Mouse (Mus musculus) heart, adult 9 months (tissue): ENCODE measurements around the gene Olfr108.
A peak's percentile ranks its signal among the peaks of the same experiment; 100 is the strongest.

Experiments used
- DNase-seq, 2 experiments: peaks; one replicate each; pipeline ENCODE4 v3.0.0; 2022; ENCODE audit warnings: low spot score in 2 of 2

Gene Olfr108

DNA sequence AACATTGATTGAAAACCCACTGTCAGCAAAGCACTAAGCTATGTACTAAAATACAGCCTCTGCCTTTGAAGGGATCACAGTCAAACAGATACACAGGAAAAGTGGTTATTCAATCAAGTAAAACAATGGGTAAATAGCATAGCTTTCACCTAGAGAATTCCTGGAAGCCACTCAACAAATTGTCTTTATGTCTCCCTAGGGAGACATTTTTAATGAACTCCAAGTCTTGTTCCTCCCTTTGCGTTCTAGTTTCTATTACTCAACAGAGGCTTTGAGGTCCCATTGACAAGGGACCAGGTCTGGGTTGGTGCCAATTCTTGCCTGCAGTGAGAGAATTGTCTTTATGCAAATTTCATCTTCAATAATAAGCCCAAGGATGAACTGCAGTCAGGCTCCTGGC, at the start of gene Olfr108:
Gene Olfr108, plus strand, starts transcription at position 301 of the 400 bp plus-strand sequence.
- DNase-seq = no peak

DNA sequence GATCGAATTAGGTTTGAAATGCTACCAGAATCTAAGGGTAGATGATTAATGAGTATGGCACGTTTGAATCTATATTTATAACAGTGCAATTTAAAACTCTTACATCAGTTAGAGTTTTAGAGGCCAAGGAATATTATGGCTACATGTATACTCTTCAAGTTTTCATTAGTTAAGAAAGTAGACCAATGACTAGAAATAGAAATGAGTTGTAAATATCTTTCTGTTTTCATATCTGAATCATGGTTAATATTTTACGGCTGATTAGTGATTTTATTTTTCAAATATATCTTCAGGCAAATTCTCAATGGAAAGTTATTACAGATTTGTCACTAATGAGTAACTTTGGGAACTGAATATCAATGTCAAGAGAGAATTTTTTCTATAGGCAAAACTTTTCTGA, 46.4 kb upstream of the Olfr108 start, which contains the start of gene Olfr107:
Gene Olfr107, plus strand, starts transcription at position 301 of the 400 bp plus-strand sequence.
- no peak for DNase-seq

GRCm38 (mm10) chr17:37413380-37413779, 31.9 kb upstream of the Olfr108 start:
- DNase-seq = no peak

DNA sequence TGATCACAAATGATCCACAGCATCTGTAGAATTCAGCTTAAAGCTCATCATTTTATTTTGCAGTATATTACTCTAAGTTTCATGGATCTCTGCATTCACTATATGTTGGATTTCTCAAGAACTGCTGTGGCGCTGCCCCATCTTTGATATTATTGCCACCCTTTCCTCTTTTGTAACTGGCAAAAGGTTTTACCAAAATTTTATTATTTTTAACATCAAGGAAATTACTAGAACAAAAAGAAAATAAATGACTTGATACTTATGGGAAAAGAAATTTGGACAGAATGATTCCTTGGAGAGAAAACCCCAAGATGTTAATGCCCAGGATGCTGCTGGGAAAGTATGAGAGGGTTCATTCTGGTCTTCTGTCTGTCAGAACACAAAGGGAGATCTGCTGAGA, 13.3 kb downstream of the Olfr108 start, which contains the start of gene Olfr109:
Gene Olfr109, plus strand, starts transcription at position 301 of the 400 bp plus-strand sequence.
- no peak for DNase-seq

- DNase-seq = no peak
Observed at GRCm38 (mm10) chr17:37483452-37483851, 38.2 kb downstream of the Olfr108 start, which contains the start of gene H2-M2. Gene H2-M2, minus strand, starts transcription at chr17:37483552.

GRCm38 (mm10) chr17:37491930-37492518, 46.7 kb downstream of the Olfr108 start, which contains the start of gene Olfr110:
Gene Olfr110, plus strand, starts transcription at chr17:37492468.
- peak in 1 of 2 experiments; percentile 10 for DNase-seq
